Mouse (Mus musculus) G1E (cell line): ENCODE measurements around the gene Angptl2. TPM values are rescaled to one million over a fixed set of nuclear protein-coding genes. Genes with fewer than 3 reads are reported as not detected.

Experiments
- ATAC-seq: 2 replicates; pipeline ENCODE4 v1.8.0; 2016; ENCODE audit warnings: mild to moderate bottlenecking; ENCODE audit not compliant: insufficient number of reproducible peaks, poor library complexity, low FRiP score, severe bottlenecking; ENCODE audit errors: extremely low read depth
- DNase-seq: peaks from one replicate; pipeline ENCODE4 v3.0.0; 2012; ENCODE audit warnings: low spot score
- H3K27me3 ChIP-seq: 2 replicates; pipeline ENCODE4 v1.6.1; 2012; ENCODE audit warnings: mild to moderate bottlenecking, low read length, inconsistent platforms; ENCODE audit not compliant: insufficient read depth
- H3K36me3 ChIP-seq: replicated peaks from 2 replicates; pipeline ENCODE3; 2012; ENCODE audit warnings: mild to moderate bottlenecking, inconsistent platforms
- H3K4me1 ChIP-seq: 2 replicates; pipeline ENCODE4 v1.6.1; 2012; ENCODE audit warnings: low read depth, low read length, inconsistent platforms, mixed read lengths; ENCODE audit not compliant: insufficient read depth
- H3K4me3 ChIP-seq: 2 replicates; pipeline ENCODE4 v1.5.1; 2012; ENCODE audit warnings: low read depth, mild to moderate bottlenecking, inconsistent platforms, low read length, moderate library complexity, mixed read lengths
- H3K9me3 ChIP-seq: replicated peaks from 2 replicates; pipeline ENCODE4 v1.6.1; 2012; ENCODE audit warnings: inconsistent platforms
- CTCF ChIP-seq: IDR thresholded peaks from 2 replicates; pipeline ENCODE4 v1.5.1; 2012; ENCODE audit warnings: low read depth, low read length, inconsistent platforms, mixed read lengths
- GATA1 ChIP-seq: IDR thresholded peaks from 2 replicates; pipeline ENCODE4 v1.6.1; 2012; ENCODE audit warnings: borderline replicate concordance, low read length, inconsistent platforms, mixed read lengths
- GATA2 ChIP-seq: IDR thresholded peaks from 2 replicates; pipeline ENCODE4 v1.6.1; 2012; ENCODE audit warnings: low read depth, low read length, inconsistent platforms, borderline replicate concordance
- POLR2AphosphoS5 ChIP-seq: IDR thresholded peaks from 2 replicates; pipeline ENCODE4 v1.6.1; 2012; ENCODE audit warnings: low read depth, low read length, inconsistent platforms; ENCODE audit not compliant: insufficient replicate concordance
- TAL1 ChIP-seq: conservative IDR thresholded peaks from 2 replicates; pipeline ENCODE4 v1.6.1; 2012; ENCODE audit warnings: low read depth, low read length, inconsistent platforms, mixed read lengths
- polyA plus RNA-seq: library from polyadenylated mRNA; stranded (reverse); fragments of >175 nt; gene quantifications from 2 replicates; pipeline ENCODE4 v1.2.3, GENCODE M21; 2012
- total RNA-seq, 2 experiments: library from RNA; stranded (forward) in 1 of 2; stranded (reverse) in 1 of 2; fragments of 200-1000 nt in 1 of 2; fragments of >200 nt in 1 of 2; fragmentation: Nextera tagmentation in 1 of 2; gene quantifications; 2 replicates each; pipeline ENCODE4 v1.2.3; 2014 to 2017

The Angptl2 gene
- total and polyA plus RNA-seq, 3 experiments, result 0.11 TPM; not detected in 2

GRCm38 (mm10) chr2:33183321-33183720 lies 32.5 kb upstream of the Angptl2 start:
- DNase-seq, result no peak
- Histone ChIP-seq H3K27me3 (no peaks in the 10 kb centered on the region; the same call in 1 of the 2 replicates), H3K9me3 (no peaks in the 10 kb centered on the region), H3K4me1 (no peaks in the 10 kb centered on the region), H3K4me3 (no peak overlapping the region), H3K36me3 (no peaks in the 10 kb centered on the region)
- TF ChIP-seq TAL1 (no peak), GATA2 (no peak), POLR2AphosphoS5 (no peak), GATA1 (no peak), CTCF (no peak)
- no peak for ATAC-seq

- Histone ChIP-seq H3K9me3 (no peaks in the 10 kb centered on the region), H3K36me3 (no peaks in the 10 kb centered on the region), H3K4me1 (no peaks in the 10 kb centered on the region), H3K27me3 (no peaks in the 10 kb centered on the region; the same call in 1 of the 2 replicates), H3K4me3 (no peak overlapping the region)
- ATAC-seq (no peak), DNase-seq (no peak)
- TF ChIP-seq GATA2, result no peak
- no peak for TF ChIP-seq TAL1
- no peak for TF ChIP-seq GATA1
- no peak for TF ChIP-seq POLR2AphosphoS5
These were observed 31.2 kb upstream of the Angptl2 start for GRCm38 (mm10) chr2:33184641-33185040.

GRCm38 (mm10) chr2:33185258-33185657 lies 30.6 kb upstream of the Angptl2 start:
- Histone ChIP-seq H3K4me1 (no peaks in the 10 kb centered on the region), H3K27me3 (no peaks in the 10 kb centered on the region; the same call in 1 of the 2 replicates), H3K9me3 (no peaks in the 10 kb centered on the region), H3K36me3 (no peaks in the 10 kb centered on the region), H3K4me3 (no peak overlapping the region)
- DNase-seq (no peak), ATAC-seq (no peak)
- no peak for TF ChIP-seq GATA1
- TF ChIP-seq TAL1, result no peak
- no peak for TF ChIP-seq GATA2

GRCm38 (mm10) chr2:33186505-33186904 lies 29.4 kb upstream of the Angptl2 start:
- Histone ChIP-seq H3K27me3 (no peaks in the 10 kb centered on the region; the same call in 1 of the 2 replicates), H3K36me3 (no peaks in the 10 kb centered on the region), H3K9me3 (no peaks in the 10 kb centered on the region), H3K4me3 (no peak overlapping the region), H3K4me1 (no peaks in the 10 kb centered on the region)
- DNase-seq (no peak), ATAC-seq (no peak)
- no peak for TF ChIP-seq GATA1
- TF ChIP-seq POLR2AphosphoS5, result no peak
- no peak for TF ChIP-seq GATA2

GRCm38 (mm10) chr2:33187874-33188273 lies 28.0 kb upstream of the Angptl2 start:
- ATAC-seq (no peak), DNase-seq (no peak)
- Histone ChIP-seq H3K4me1 (no peaks in the 10 kb centered on the region), H3K36me3 (no peaks in the 10 kb centered on the region), H3K4me3 (no peak overlapping the region), H3K27me3 (no peaks in the 10 kb centered on the region; the same call in 1 of the 2 replicates), H3K9me3 (no peaks in the 10 kb centered on the region)
- TF ChIP-seq GATA1, result no peak
- no peak for TF ChIP-seq POLR2AphosphoS5
- no peak for TF ChIP-seq CTCF
- no peak for TF ChIP-seq TAL1
- no peak for TF ChIP-seq GATA2

- no peaks in the 10 kb centered on the region; the same call in 1 of the 2 replicates for H3K27me3 ChIP-seq
- H3K36me3 ChIP-seq, result no peaks in the 10 kb centered on the region
- H3K4me3 ChIP-seq, result no peak overlapping the region
- no peaks in the 10 kb centered on the region for H3K4me1 ChIP-seq
- TF ChIP-seq CTCF, result no peak
- TF ChIP-seq POLR2AphosphoS5, result no peak
- TF ChIP-seq GATA1, result no peak
- no peak for TF ChIP-seq TAL1
- no peak for TF ChIP-seq GATA2
- no peak for DNase-seq
- H3K9me3 ChIP-seq, result no peaks in the 10 kb centered on the region
- no peak for ATAC-seq
These were observed 26.8 kb upstream of the Angptl2 start for GRCm38 (mm10) chr2:33188925-33189670.

GRCm38 (mm10) chr2:33189976-33190375 lies 25.9 kb upstream of the Angptl2 start:
- Histone ChIP-seq H3K27me3 (no peaks in the 10 kb centered on the region; the same call in 1 of the 2 replicates), H3K4me3 (no peak overlapping the region), H3K4me1 (no peaks in the 10 kb centered on the region), H3K9me3 (no peaks in the 10 kb centered on the region), H3K36me3 (no peaks in the 10 kb centered on the region)
- DNase-seq (no peak), ATAC-seq (no peak)
- TF ChIP-seq POLR2AphosphoS5 (no peak), TAL1 (no peak), GATA2 (no peak), GATA1 (no peak), CTCF (no peak)
